ENCODE assay signal across 8 mouse cellular contexts in the genomic region with DNA sequence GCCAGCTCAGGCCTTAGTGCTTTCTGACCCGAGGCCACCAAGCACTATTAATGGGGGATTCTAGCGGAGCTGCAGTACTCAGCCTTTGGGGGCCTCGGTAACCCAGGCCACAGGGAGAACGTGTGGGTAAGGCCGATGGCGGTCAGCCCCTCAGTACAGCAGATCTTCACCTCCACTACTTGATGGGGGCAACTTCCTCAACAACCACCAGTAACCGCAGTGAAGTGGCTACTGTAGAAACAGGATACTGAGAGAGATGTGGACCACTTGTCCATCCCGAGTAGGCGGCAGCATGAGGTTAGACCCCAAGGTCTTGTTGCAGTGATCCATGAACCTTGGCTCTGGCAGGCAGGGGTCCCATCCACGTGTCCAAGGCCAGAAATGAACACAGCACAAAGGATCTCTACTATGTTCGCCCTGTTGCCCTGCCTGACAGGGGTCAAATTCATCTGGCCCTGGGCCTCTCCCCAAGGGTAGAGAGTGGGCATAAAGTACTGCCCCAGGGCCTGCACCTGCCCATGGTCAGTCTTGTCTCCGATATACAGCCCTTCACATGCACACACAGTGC.
A peak's percentile ranks its signal among the peaks of the same experiment; 100 is the strongest.
DNase-seq lines count a peak whose midpoint lies in the region; ATAC-seq and TF ChIP-seq lines count a peak whose summit lies in the region.

No protein-coding gene starts in this region.

- no peaks in the 10 kb centered on the region for H3K36me3 ChIP-seq in testis, adult 2 months (ENCODE audit: control insufficient read depth, insufficient read depth, low read length)
- H3K36me3 ChIP-seq in forebrain, embryonic 16.5 days (ENCODE audit: control insufficient read depth, insufficient read depth), result peaks cover 4% of the 10 kb centered on the region
- H3K36me3 ChIP-seq in liver, embryonic 11.5 days (ENCODE audit: control insufficient read depth, insufficient read depth, low read length), result peaks cover 2% of the 10 kb centered on the region; the same call in 1 of the 2 replicates
- peaks cover 11% of the 10 kb centered on the region for H3K36me3 ChIP-seq in stomach, embryonic 14.5 days (ENCODE audit: control insufficient read depth, insufficient read depth, low read length)

- H3K4me2 ChIP-seq in forebrain, embryonic 16.5 days (ENCODE audit: low read length), result peak overlapping the region; percentile 85
- peak overlapping the region; percentile 84 for H3K4me2 ChIP-seq in liver, embryonic 11.5 days
- peak overlapping the region; percentile 52 for H3K4me2 ChIP-seq in stomach, embryonic 14.5 days (replicated peaks; ENCODE audit: low read depth, low read length)

- no peaks in the 10 kb centered on the region for H3K9me3 ChIP-seq in forebrain, embryonic 16.5 days (ENCODE audit: control insufficient read depth, low read length)
- no peaks in the 10 kb centered on the region for H3K9me3 ChIP-seq in liver, embryonic 11.5 days (ENCODE audit: control insufficient read depth, low read length)
- H3K9me3 ChIP-seq in stomach, embryonic 14.5 days (ENCODE audit: control insufficient read depth, low read depth, low read length), result no peaks in the 10 kb centered on the region

- peak overlapping the region; percentile 34; the same call in 1 of the 2 replicates for H3K27ac ChIP-seq in testis, adult 2 months (ENCODE audit: control insufficient read depth, insufficient read depth, low read depth, low read length)
- H3K27ac ChIP-seq in forebrain, embryonic 16.5 days (ENCODE audit: low read length), result no peak overlapping the region
- H3K27ac ChIP-seq in liver, embryonic 11.5 days (ENCODE audit: low read depth, low read length), result no peak overlapping the region
- peak overlapping the region; percentile 83 for H3K27ac ChIP-seq in stomach, embryonic 14.5 days (ENCODE audit: low read length)

- no peak for TF ChIP-seq CTCF in testis, adult 2 months (IDR thresholded peaks at IDR 0.05; ENCODE audit: control insufficient read depth, insufficient read depth, insufficient replicate concordance, low read depth, low read length)

- H3K4me1 ChIP-seq in testis, adult 2 months (ENCODE audit: control insufficient read depth, insufficient read depth, low read length), result peaks cover 22% of the 10 kb centered on the region
- H3K4me1 ChIP-seq in forebrain, embryonic 16.5 days (replicated peaks; ENCODE audit: control insufficient read depth, insufficient read depth, low read length), result peaks cover 12% of the 10 kb centered on the region
- H3K4me1 ChIP-seq in liver, embryonic 11.5 days (replicated peaks; ENCODE audit: control insufficient read depth, insufficient read depth, low read length), result peaks cover 23% of the 10 kb centered on the region
- peaks cover 33% of the 10 kb centered on the region; the same call in 1 of the 2 replicates for H3K4me1 ChIP-seq in stomach, embryonic 14.5 days (ENCODE audit: control insufficient read depth, insufficient read depth, low read length)

- WGBS in forebrain, embryonic 16.5 days, result 59% methylated on average over 12 of the region's 12 CpGs
- WGBS in liver, embryonic 11.5 days, result 40% methylated on average over 12 of the region's 12 CpGs
- 41% methylated on average over 12 of the region's 12 CpGs for WGBS in stomach, embryonic 14.5 days

- no peak for TF ChIP-seq POLR2A in testis, adult 2 months (IDR thresholded peaks at IDR 0.05; ENCODE audit: control insufficient read depth, low read depth, low read length)

- no peak for DNase-seq in testis, postnatal 10 days (ENCODE audit: low spot score)
- DNase-seq in liver, embryonic 11.5 days (ENCODE audit: low spot score), result no peak
- no peak for DNase-seq in urinary bladder, postnatal 14 days (ENCODE audit: low spot score)
- DNase-seq in cerebellum, adult 11 months, result no peak
- no peak for DNase-seq in layer of hippocampus, postnatal 14 days (ENCODE audit: low spot score in 2 of 2)

- H3K9ac ChIP-seq in forebrain, embryonic 16.5 days (replicated peaks; ENCODE audit: low read depth, low read length), result peak overlapping the region; percentile 69; the same call in 1 of the 2 replicates
- H3K9ac ChIP-seq in liver, embryonic 11.5 days (ENCODE audit: low read depth, low read length), result peak overlapping the region; percentile 65
- H3K9ac ChIP-seq in stomach, embryonic 14.5 days (replicated peaks; ENCODE audit: low read depth, low read length), result peak overlapping the region; percentile 34

- peak overlapping the region; percentile 69 for H3K4me3 ChIP-seq in testis, adult 2 months (ENCODE audit: control insufficient read depth, low read depth, low read length)
- H3K4me3 ChIP-seq in forebrain, embryonic 16.5 days (replicated peaks; ENCODE audit: low read length), result peak overlapping the region; percentile 45
- peak overlapping the region; percentile 51 for H3K4me3 ChIP-seq in liver, embryonic 11.5 days (ENCODE audit: low read depth, low read length)
- H3K4me3 ChIP-seq in stomach, embryonic 14.5 days (ENCODE audit: low read depth, low read length), result peak overlapping the region; percentile 36

- H3K27me3 ChIP-seq in testis, adult 2 months (ENCODE audit: control insufficient read depth, insufficient read depth, low read length), result no peaks in the 10 kb centered on the region
- H3K27me3 ChIP-seq in forebrain, embryonic 16.5 days (replicated peaks; ENCODE audit: control insufficient read depth, insufficient read depth, low read length), result no peaks in the 10 kb centered on the region
- peaks cover 9% of the 10 kb centered on the region for H3K27me3 ChIP-seq in liver, embryonic 11.5 days (replicated peaks; ENCODE audit: control insufficient read depth, insufficient read depth, low read length)
- no peaks in the 10 kb centered on the region for H3K27me3 ChIP-seq in stomach, embryonic 14.5 days (ENCODE audit: control insufficient read depth, insufficient read depth, low read length)

- ATAC-seq in forebrain, embryonic 16.5 days, result no peak
- ATAC-seq in liver, embryonic 11.5 days (replicated peaks; ENCODE audit: low FRiP score), result no peak
- ATAC-seq in stomach, embryonic 14.5 days (ENCODE audit: insufficient number of reproducible peaks, insufficient read depth, low FRiP score, low read depth), result 0 out of 2 replicates have a peak, but pooled peaks have one; percentile 4

Comparison
In these comparisons a context has a peak if more than half of its experiments do, and no peak if none do; other contexts are left out.
1. H3K27ac ChIP-seq: peak in testis, adult 2 months (single experiment) and stomach, embryonic 14.5 days (single experiment); none in forebrain, embryonic 16.5 days (single experiment) and liver, embryonic 11.5 days (single experiment).
2. Peak in every context shown above with its lines, with median percentiles within 50 percentile points of each other: H3K4me3 ChIP-seq, H3K4me2 ChIP-seq and H3K9ac ChIP-seq.